Mouse (Mus musculus) olfactory bulb, adult 2 months (tissue): ENCODE measurements around the gene Fndc7.

ENCODE experiments used
- CTCF ChIP-seq: fragments of 200-500 bp; IDR thresholded peaks from 2 replicates; pipeline ENCODE4 v1.5.1; 2012; ENCODE audit warnings: low read depth, mild to moderate bottlenecking, low read length, moderate library complexity; ENCODE audit not compliant: insufficient read depth
- POLR2A ChIP-seq: fragments of 200-500 bp; IDR thresholded peaks from 2 replicates; pipeline ENCODE4 v1.6.1; 2012; ENCODE audit warnings: mild to moderate bottlenecking, low read depth, low read length, moderate library complexity; ENCODE audit not compliant: insufficient read depth

DNA sequence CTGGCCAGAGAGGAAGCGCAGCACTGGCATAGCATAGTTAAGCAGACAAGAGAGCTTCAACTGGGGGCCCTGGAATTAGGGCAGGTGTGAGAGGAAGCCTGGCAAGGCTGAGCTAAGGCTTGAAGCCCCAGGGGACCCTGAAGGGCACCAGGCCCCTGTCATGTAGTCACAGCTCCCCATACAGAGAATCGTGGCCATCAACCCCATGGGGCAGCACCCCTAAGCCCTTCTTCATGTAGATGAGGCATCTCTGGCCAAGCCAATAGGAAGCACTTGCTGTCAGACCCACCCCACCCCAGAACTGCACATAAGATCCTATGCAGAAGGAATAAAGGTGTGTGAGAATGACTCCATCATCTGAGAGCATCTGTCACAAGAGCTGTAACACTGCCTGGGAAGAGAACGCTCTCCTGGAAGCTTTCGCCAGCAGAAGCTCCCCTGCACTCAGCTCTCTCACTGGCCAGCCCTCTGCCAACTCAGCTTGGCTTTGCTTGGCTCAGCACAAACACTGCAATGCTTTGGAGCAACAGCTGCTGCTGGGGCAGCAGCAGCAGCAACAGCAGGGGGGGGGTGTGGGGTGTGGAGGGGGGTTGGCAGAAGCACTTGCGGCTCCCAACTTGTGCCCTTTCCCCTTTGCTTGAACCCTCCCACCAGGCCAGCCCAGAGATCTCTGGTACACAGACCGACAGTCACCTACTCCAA, 37.7 kb downstream of the Fndc7 start:
- TF ChIP-seq CTCF (no peak), POLR2A (no peak)
